ENCODE assay signal across 26 mouse cellular contexts in the genomic region with DNA sequence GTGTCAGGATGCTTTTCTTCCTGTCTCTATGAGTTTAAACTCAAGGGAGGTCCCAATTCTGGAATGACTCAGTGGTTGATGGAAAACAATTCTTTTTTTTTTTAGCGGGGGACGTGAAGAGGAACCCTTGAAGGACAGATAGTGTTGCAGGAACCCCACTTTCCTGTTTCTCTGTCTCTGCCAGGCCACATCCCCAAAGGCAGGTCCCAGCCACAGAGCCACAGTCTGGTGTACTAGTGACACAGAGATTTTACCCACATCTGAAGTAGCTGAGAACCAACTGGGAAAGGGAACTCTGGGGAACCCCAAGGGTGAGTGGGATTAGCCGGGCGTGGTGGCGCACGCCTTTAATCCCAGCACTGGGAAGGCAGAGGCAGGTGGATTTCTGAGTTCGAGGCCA. TPM values are rescaled to one million over a fixed set of nuclear protein-coding genes. Genes with fewer than 3 reads are reported as not detected.
"Had no signal": no experiment of that assay in that cellular context is flagged by ENCODE, and none has a peak within 500 bp of the region (broad histone marks: within the 10 kb centered on the region; RNA-seq: fewer than 3 reads in every experiment).

No protein-coding gene starts in this region.

- H3K4me2 ChIP-seq: liver, embryonic 15.5 days; lung, embryonic 15.5 days; midbrain, embryonic 12.5 days; neural tube, embryonic 13.5 days had no signal

- H3K9ac ChIP-seq: liver, embryonic 15.5 days; liver, postnatal 0 days; lung, embryonic 15.5 days; midbrain, embryonic 12.5 days; neural tube, embryonic 13.5 days had no signal

- H3K4me1 ChIP-seq: lung, embryonic 15.5 days; midbrain, embryonic 10.5 days; midbrain, embryonic 12.5 days; neural tube, embryonic 13.5 days had no signal

- H3K36me3 ChIP-seq: liver, embryonic 15.5 days; lung, embryonic 15.5 days; midbrain, embryonic 10.5 days; midbrain, embryonic 12.5 days; neural tube, embryonic 13.5 days had no signal

- H3K27ac ChIP-seq: liver, embryonic 15.5 days; lung, embryonic 15.5 days; macrophage; midbrain, embryonic 10.5 days; midbrain, embryonic 12.5 days; neural tube, embryonic 13.5 days had no signal

- H3K9me3 ChIP-seq: liver, embryonic 15.5 days; lung, embryonic 15.5 days; midbrain, embryonic 10.5 days; midbrain, embryonic 12.5 days; neural tube, embryonic 13.5 days had no signal

- H3K27me3 ChIP-seq: liver, embryonic 15.5 days; lung, embryonic 15.5 days; midbrain, embryonic 12.5 days; neural tube, embryonic 13.5 days had no signal

- ATAC-seq: liver, postnatal 0 days; lung, postnatal 0 days; midbrain, embryonic 16.5 days had no signal

- H3K4me3 ChIP-seq: liver, embryonic 15.5 days; lung, embryonic 15.5 days; midbrain, embryonic 10.5 days; midbrain, embryonic 12.5 days; myocyte; neural tube, embryonic 13.5 days had no signal

- DNase-seq: liver, postnatal 0 days; lung, adult 2 months; lung, postnatal 14 days; lung, postnatal 36 days; midbrain, embryonic 14.5 days; right cerebral cortex, adult 18-20 months; right cerebral cortex, postnatal 25 days; right cerebral cortex, postnatal 4 days; spleen, adult 18-20 months; thymus, adult 18-20 months; thymus, postnatal 14 days; thymus, postnatal 36 days had no signal

RNA-seq across cellular contexts. Expression of gene Slc36a3, which starts 14.2 kb away (rescaled TPM):
- total RNA-seq: megakaryocyte-erythroid progenitor cell, adult 5-6 weeks had no signal
- polyA plus RNA-seq: liver, embryonic 15.5 days; liver, postnatal 0 days; lung, embryonic 15.5 days; lung, postnatal 0 days; midbrain, embryonic 10.5 days; midbrain, embryonic 12.5 days; midbrain, embryonic 14.5 days; midbrain, embryonic 16.5 days; myocyte; neural tube, embryonic 11.5 days; neural tube, embryonic 13.5 days; stomach, embryonic 14.5 days; stomach, embryonic 16.5 days had no signal

RNA-seq across cellular contexts. Expression of gene Slc36a2, which starts 19.1 kb away (rescaled TPM):
- total RNA-seq: megakaryocyte-erythroid progenitor cell, adult 5-6 weeks; neutrophil, adult 5-6 weeks had no signal
- polyA plus RNA-seq: macrophage; midbrain, embryonic 12.5 days; myocyte had no signal
